31 mouse cellular contexts compared by ENCODE assay signal in the genomic region with DNA sequence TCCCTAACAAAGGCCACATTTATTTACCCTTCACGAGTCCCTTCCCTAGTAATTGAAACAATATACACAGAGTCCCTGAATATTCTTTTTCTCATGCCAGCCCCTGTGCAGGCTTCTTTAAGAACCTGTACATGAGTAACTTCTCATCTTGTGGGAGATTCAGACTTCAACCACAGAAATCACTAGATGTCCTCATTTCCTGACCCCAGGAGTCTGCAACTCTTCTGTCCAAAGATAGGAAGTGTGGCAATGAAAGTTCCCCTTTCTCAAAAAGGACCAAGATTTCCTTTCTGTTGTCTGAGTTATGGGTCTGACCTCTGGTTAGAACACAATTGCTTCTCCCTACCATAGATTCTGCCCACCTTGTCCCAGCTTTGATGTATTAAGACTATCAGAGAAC. TPM values are rescaled to one million over a fixed set of nuclear protein-coding genes. Genes with fewer than 3 reads are reported as not detected.
DNase-seq lines count a peak whose midpoint lies in the region; ATAC-seq and TF ChIP-seq lines count a peak whose summit lies in the region.
"Had no signal": no experiment of that assay in that cellular context is flagged by ENCODE, and none has a peak within 500 bp of the region (broad histone marks: within the 10 kb centered on the region; RNA-seq: fewer than 3 reads in every experiment).

No protein-coding gene starts in this region.

- no peak for TF ChIP-seq POLR2A in bone marrow macrophage, adult 2 months (IDR thresholded peaks at IDR 0.05; ENCODE audit: borderline replicate concordance, low read depth, low read length)

- intact Hi-C loops in left cerebral cortex, adult 2 months (cut with DNase I), result no loop called here

- H3K4me3 ChIP-seq in left cerebral cortex, adult 2 months, result no peak overlapping the region
- H3K4me3 ChIP-seq in bone marrow macrophage, adult 2 months (ENCODE audit: insufficient read depth, low read length), result no peak overlapping the region
- no peak overlapping the region for H3K4me3 ChIP-seq in stomach, postnatal 0 days (ENCODE audit: low read depth, low read length)
- no peak overlapping the region for H3K4me3 ChIP-seq in midbrain, embryonic 11.5 days (ENCODE audit: low read depth, low read length)
- H3K4me3 ChIP-seq: embryonic facial prominence, embryonic 15.5 days; limb, embryonic 15.5 days; midbrain, embryonic 12.5 days; neural tube, embryonic 13.5 days had no signal

- H3K9me3 ChIP-seq in stomach, postnatal 0 days (ENCODE audit: control insufficient read depth, low read length), result no peaks in the 10 kb centered on the region
- no peaks in the 10 kb centered on the region for H3K9me3 ChIP-seq in midbrain, embryonic 11.5 days (ENCODE audit: control insufficient read depth, low read length)
- H3K9me3 ChIP-seq: embryonic facial prominence, embryonic 15.5 days; limb, embryonic 15.5 days; midbrain, embryonic 12.5 days; neural tube, embryonic 13.5 days had no signal

- no peak for TF ChIP-seq CTCF in left cerebral cortex, adult 2 months (IDR thresholded peaks at IDR 0.05)
- TF ChIP-seq CTCF in bone marrow macrophage, adult 2 months (IDR thresholded peaks at IDR 0.05; ENCODE audit: low read depth, low read length), result no peak
- no peak for TF ChIP-seq CTCF in stomach, postnatal 0 days (IDR thresholded peaks at IDR 0.05; ENCODE audit: low read depth)

- no peak overlapping the region for H3K9ac ChIP-seq in stomach, postnatal 0 days (ENCODE audit: low read length)
- no peak overlapping the region for H3K9ac ChIP-seq in midbrain, embryonic 11.5 days (ENCODE audit: low read length)
- H3K9ac ChIP-seq: embryonic facial prominence, embryonic 15.5 days; forebrain, postnatal 0 days; limb, embryonic 15.5 days; midbrain, embryonic 12.5 days; neural tube, embryonic 13.5 days had no signal

- H3K36me3 ChIP-seq in stomach, postnatal 0 days (ENCODE audit: control insufficient read depth, insufficient read depth, low read length), result no peaks in the 10 kb centered on the region
- H3K36me3 ChIP-seq in midbrain, embryonic 11.5 days (ENCODE audit: control insufficient read depth, insufficient read depth, low read length), result no peaks in the 10 kb centered on the region
- H3K36me3 ChIP-seq: embryonic facial prominence, embryonic 15.5 days; limb, embryonic 15.5 days; midbrain, embryonic 12.5 days; neural tube, embryonic 13.5 days had no signal

- no peak overlapping the region for H3K4me2 ChIP-seq in stomach, postnatal 0 days (replicated peaks; ENCODE audit: low read depth)
- H3K4me2 ChIP-seq in midbrain, embryonic 11.5 days, result no peak overlapping the region
- H3K4me2 ChIP-seq: embryonic facial prominence, embryonic 15.5 days; limb, embryonic 15.5 days; midbrain, embryonic 12.5 days; neural tube, embryonic 13.5 days had no signal

- no peaks in the 10 kb centered on the region for H3K27me3 ChIP-seq in stomach, postnatal 0 days (ENCODE audit: control insufficient read depth, insufficient read depth, low read length)
- no peaks in the 10 kb centered on the region for H3K27me3 ChIP-seq in midbrain, embryonic 11.5 days (ENCODE audit: control insufficient read depth, insufficient read depth, low read length)
- H3K27me3 ChIP-seq: embryonic facial prominence, embryonic 15.5 days; limb, embryonic 15.5 days; midbrain, embryonic 12.5 days; neural tube, embryonic 13.5 days had no signal

- ATAC-seq in megakaryocyte, adult 5-6 weeks (ENCODE audit: poor library complexity, severe bottlenecking), result peak; percentile 85
- no peak for ATAC-seq in stomach, postnatal 0 days (ENCODE audit: low FRiP score, low TSS enrichment)
- no peak for ATAC-seq in midbrain, embryonic 11.5 days (ENCODE audit: low FRiP score)
- ATAC-seq: CD4-positive, CD25-positive, alpha-beta regulatory T cell, adult 4 months; forebrain, postnatal 0 days; Patski had no signal

- H3K4me1 ChIP-seq in bone marrow macrophage, adult 2 months (ENCODE audit: control insufficient read depth, insufficient read depth, low read length), result peaks cover 42% of the 10 kb centered on the region
- H3K4me1 ChIP-seq in stomach, postnatal 0 days (replicated peaks; ENCODE audit: control insufficient read depth, insufficient read depth), result no peaks in the 10 kb centered on the region
- H3K4me1 ChIP-seq in midbrain, embryonic 11.5 days (ENCODE audit: control insufficient read depth, insufficient read depth, low read length), result no peaks in the 10 kb centered on the region
- H3K4me1 ChIP-seq: embryonic facial prominence, embryonic 15.5 days; limb, embryonic 15.5 days; midbrain, embryonic 12.5 days; neural tube, embryonic 13.5 days had no signal

- H3K27ac ChIP-seq in left cerebral cortex, adult 2 months, result no peak overlapping the region
- H3K27ac ChIP-seq in bone marrow macrophage, adult 2 months (ENCODE audit: insufficient read depth, low read depth, low read length), result peak overlapping the region; percentile 77
- H3K27ac ChIP-seq in stomach, postnatal 0 days (replicated peaks), result no peak overlapping the region
- no peak overlapping the region for H3K27ac ChIP-seq in midbrain, embryonic 11.5 days (ENCODE audit: low read depth, low read length)
- H3K27ac ChIP-seq: embryonic facial prominence, embryonic 15.5 days; limb, embryonic 15.5 days; midbrain, embryonic 12.5 days; neural tube, embryonic 13.5 days had no signal

- WGBS in stomach, postnatal 0 days, result 51% methylated on average over 1 of the region's 1 CpGs
- WGBS in midbrain, embryonic 11.5 days, result 83% methylated on average over 1 of the region's 1 CpGs

- no peak for TF ChIP-seq EP300 in stomach, postnatal 0 days (optimal IDR thresholded peaks at IDR 0.05)

- peak; percentile 3 for DNase-seq in left cerebral cortex, adult 11 months (ENCODE audit: low spot score)
- DNase-seq in left cerebral cortex, adult 2 months (ENCODE audit: extremely low spot score in 1 of 2, low spot score in 2 of 2), result no peak
- peak; percentile 91 for DNase-seq in 416B (ENCODE audit: low read depth)
- DNase-seq in stomach, postnatal 0 days (ENCODE audit: low spot score), result no peak
- no peak for DNase-seq in cerebellum, adult 18-20 months
- no peak for DNase-seq in midbrain, embryonic 11.5 days (ENCODE audit: low spot score, missing footprints)
- DNase-seq: adrenal gland, adult 8-10 months; cerebellum, adult 11 months; cerebellum, postnatal 14 days; forebrain, postnatal 0 days; kidney, adult 2 months; kidney, postnatal 4 days; layer of hippocampus, postnatal 36 days; spleen, adult 18-20 months; thymus, adult 18-20 months had no signal

RNA-seq across cellular contexts. Expression of a gene that starts 7.0 kb away (rescaled TPM):
- total RNA-seq in left cerebral cortex, adult 2 months (2021), result not detected
- polyA plus RNA-seq in bone marrow macrophage, adult 2 months (2012; ENCODE audit: insufficient read depth, insufficient read length, missing spikeins), result not detected in 2 replicates
- not detected in 2 replicates for total RNA-seq in megakaryocyte, adult 5-6 weeks (2015)
- 0.15 TPM in 1 of 2 replicates, not detected in the other for total RNA-seq in megakaryocyte, adult 5-6 weeks (2017)
- polyA plus RNA-seq in stomach, postnatal 0 days (2015; fragmentation: Nextera tagmentation; extraction: Ambion mirVana), result not detected in 2 replicates
- polyA plus RNA-seq in midbrain, embryonic 11.5 days (2014; fragmentation: Nextera tagmentation; extraction: Ambion mirVana), result not detected in 2 replicates
- total RNA-seq: ES-E14; forebrain, postnatal 0 days; gastrocnemius, adult 18-20 months; layer of hippocampus, postnatal 36 days; left cerebral cortex, postnatal 36 days had no signal
- polyA plus RNA-seq: CD4-positive, CD25-positive, alpha-beta regulatory T cell, adult 4 months; embryonic facial prominence, embryonic 15.5 days; forebrain, postnatal 0 days; gonadal fat pad, adult 2 months; heart, embryonic 14.5 days; hindbrain, embryonic 11.5 days; limb, embryonic 15.5 days; lung, embryonic 16.5 days; midbrain, embryonic 12.5 days; neural tube, embryonic 13.5 days; Patski had no signal

RNA-seq across cellular contexts. Expression of a gene that starts 9.3 kb away (rescaled TPM):
- total RNA-seq in left cerebral cortex, adult 2 months (2021), result 1 to 10 TPM; 1.2 to 1.4 TPM
- 49.9 and 57.2 TPM in 2 replicates for polyA plus RNA-seq in bone marrow macrophage, adult 2 months (2012; ENCODE audit: insufficient read depth, insufficient read length, missing spikeins)
- total RNA-seq in megakaryocyte, adult 5-6 weeks (2015), result 178 and 181 TPM in 2 replicates
- total RNA-seq in megakaryocyte, adult 5-6 weeks (2017), result 198 and 208 TPM in 2 replicates
- 1.1 and 1.2 TPM in 2 replicates for polyA plus RNA-seq in stomach, postnatal 0 days (2015; fragmentation: Nextera tagmentation; extraction: Ambion mirVana)
- 0.37 and 0.73 TPM in 2 replicates for polyA plus RNA-seq in midbrain, embryonic 11.5 days (2014; fragmentation: Nextera tagmentation; extraction: Ambion mirVana)
- total RNA-seq: ES-E14 had no signal
- polyA plus RNA-seq: CD4-positive, CD25-positive, alpha-beta regulatory T cell, adult 4 months; Patski had no signal

RNA-seq across cellular contexts. Expression of a gene that starts 21.5 kb away (rescaled TPM):
- not detected for total RNA-seq in left cerebral cortex, adult 2 months (2021)
- polyA plus RNA-seq in bone marrow macrophage, adult 2 months (2012; ENCODE audit: insufficient read depth, insufficient read length, missing spikeins), result not detected in 2 replicates
- total RNA-seq in megakaryocyte, adult 5-6 weeks (2015), result not detected in 2 replicates
- not detected in 2 replicates for total RNA-seq in megakaryocyte, adult 5-6 weeks (2017)
- polyA plus RNA-seq in stomach, postnatal 0 days (2015; fragmentation: Nextera tagmentation; extraction: Ambion mirVana), result 0.04 TPM in 1 of 2 replicates, not detected in the other
- 0.10 and 0.19 TPM in 2 replicates for polyA plus RNA-seq in midbrain, embryonic 11.5 days (2014; fragmentation: Nextera tagmentation; extraction: Ambion mirVana)
- total RNA-seq: adrenal gland, adult 8-10 months; ES-E14; forebrain, postnatal 0 days; gastrocnemius, adult 18-20 months; layer of hippocampus, postnatal 36 days; left cerebral cortex, postnatal 36 days had no signal
- polyA plus RNA-seq: brain, embryonic 14.5 days; CD4-positive, CD25-positive, alpha-beta regulatory T cell, adult 4 months; embryonic facial prominence, embryonic 15.5 days; gonadal fat pad, adult 2 months; heart, embryonic 14.5 days; hindbrain, embryonic 11.5 days; kidney, adult 2 months; lung, embryonic 16.5 days had no signal

RNA-seq across cellular contexts. Expression of a gene that starts 36.8 kb away (rescaled TPM):
- total RNA-seq in left cerebral cortex, adult 2 months (2021), result not detected
- not detected in 2 replicates for polyA plus RNA-seq in bone marrow macrophage, adult 2 months (2012; ENCODE audit: insufficient read depth, insufficient read length, missing spikeins)
- total RNA-seq in megakaryocyte, adult 5-6 weeks (2015), result not detected in 2 replicates
- not detected in 2 replicates for total RNA-seq in megakaryocyte, adult 5-6 weeks (2017)
- not detected in 2 replicates for polyA plus RNA-seq in stomach, postnatal 0 days (2015; fragmentation: Nextera tagmentation; extraction: Ambion mirVana)
- polyA plus RNA-seq in midbrain, embryonic 11.5 days (2014; fragmentation: Nextera tagmentation; extraction: Ambion mirVana), result not detected in 2 replicates
- total RNA-seq: adrenal gland, adult 8-10 months; ES-E14; forebrain, postnatal 0 days; gastrocnemius, adult 18-20 months; layer of hippocampus, postnatal 36 days; left cerebral cortex, postnatal 36 days had no signal
- polyA plus RNA-seq: brain, embryonic 14.5 days; CD4-positive, CD25-positive, alpha-beta regulatory T cell, adult 4 months; embryonic facial prominence, embryonic 15.5 days; forebrain, postnatal 0 days; gonadal fat pad, adult 2 months; heart, embryonic 14.5 days; hindbrain, embryonic 11.5 days; limb, embryonic 15.5 days; lung, embryonic 16.5 days; midbrain, embryonic 12.5 days; neural tube, embryonic 13.5 days; Patski had no signal

RNA-seq across cellular contexts. Expression of a gene that starts 52.3 kb away (rescaled TPM):
- under 1 TPM in 1 of 2 experiments, not detected in 1; 0.65 TPM for total RNA-seq in left cerebral cortex, adult 2 months (2021)
- 0.16 and 0.24 TPM in 2 replicates for polyA plus RNA-seq in bone marrow macrophage, adult 2 months (2012; ENCODE audit: insufficient read depth, insufficient read length, missing spikeins)
- total RNA-seq in megakaryocyte, adult 5-6 weeks (2015), result 8.1 and 8.5 TPM in 2 replicates
- total RNA-seq in megakaryocyte, adult 5-6 weeks (2017), result 13.7 and 19.6 TPM in 2 replicates
- polyA plus RNA-seq in stomach, postnatal 0 days (2015; fragmentation: Nextera tagmentation; extraction: Ambion mirVana), result 0.06 and 0.11 TPM in 2 replicates
- not detected in 2 replicates for polyA plus RNA-seq in midbrain, embryonic 11.5 days (2014; fragmentation: Nextera tagmentation; extraction: Ambion mirVana)
- total RNA-seq: layer of hippocampus, postnatal 36 days; left cerebral cortex, postnatal 36 days had no signal
- polyA plus RNA-seq: hindbrain, embryonic 11.5 days; midbrain, embryonic 12.5 days; Patski had no signal

Comparison
In these comparisons a context has a peak if more than half of its experiments do, and no peak if none do; other contexts are left out.
1. DNase-seq: peak in left cerebral cortex, adult 11 months (single experiment) and 416B (single experiment); none in left cerebral cortex, adult 2 months (0 of 2), stomach, postnatal 0 days (single experiment), cerebellum, adult 18-20 months (0 of 2) and midbrain, embryonic 11.5 days (single experiment).
2. RNA of a gene that starts 9.3 kb away (polyA plus RNA-seq): 49.9 to 57.2 TPM in bone marrow macrophage, adult 2 months; 1.1 to 1.2 TPM in stomach, postnatal 0 days and 0.37 to 0.73 TPM in midbrain, embryonic 11.5 days; every median in the first group is over 10 times any median in the second.